Mouse (Mus musculus): ENCODE measurements around the gene Cntn5. TPM values are rescaled to one million over a fixed set of nuclear protein-coding genes. Genes with fewer than 3 reads are reported as not detected.

Gene Cntn5
- polyA plus RNA-seq, 1 experiment from 2014 or later = 3.5 TPM

DNA sequence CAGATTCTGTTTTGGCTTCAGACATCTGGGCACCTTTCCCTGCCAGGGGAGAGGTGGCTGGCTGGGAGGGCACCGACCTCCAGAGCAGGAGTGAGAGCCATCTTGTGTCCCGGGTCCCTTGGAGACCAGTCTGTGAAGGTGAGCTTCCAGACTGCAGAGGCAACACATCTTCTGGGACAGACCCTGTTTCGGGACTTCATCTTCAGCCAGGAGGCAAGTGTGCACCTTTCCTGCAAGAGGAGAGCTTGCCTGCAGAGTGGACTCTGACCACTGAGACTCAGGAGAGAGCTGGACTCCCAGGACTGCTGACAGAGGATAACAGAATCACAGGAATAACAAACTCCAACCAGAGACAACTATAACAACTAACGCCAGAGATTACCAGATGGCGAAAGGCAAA, 1195.9 kb downstream of the Cntn5 start:
- ATAC-seq (ENCODE audit: low FRiP score, low read depth) = no peak
- WGBS = 92% methylated on average over 5 of the region's 5 CpGs
- H3K4me3 ChIP-seq = no peak overlapping the region

DNA sequence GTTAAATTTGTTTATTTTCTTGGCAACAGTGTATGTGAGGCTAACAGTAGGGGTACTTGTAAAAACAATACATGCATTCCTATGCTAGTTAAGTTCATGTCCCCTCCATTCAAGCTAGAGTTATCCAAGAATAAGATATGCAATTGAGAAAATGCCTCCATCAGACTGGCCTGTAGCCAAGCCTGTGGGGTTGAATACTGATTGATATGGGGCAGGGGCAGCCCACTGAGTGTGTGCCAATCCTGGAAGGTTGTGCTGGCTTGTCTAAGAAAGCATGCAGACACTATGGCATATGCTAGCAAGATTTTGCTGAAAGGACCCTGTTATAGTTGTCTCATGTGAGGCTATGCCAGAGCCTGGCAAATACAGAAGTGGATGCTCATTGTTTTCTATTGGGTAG, 1196.8 kb downstream of the Cntn5 start:
- Histone ChIP-seq H3K27me3 (no peaks in the 10 kb centered on the region), H3K4me1 (no peaks in the 10 kb centered on the region), H3K4me3 (no peak overlapping the region), H3K9me3 (no peaks in the 10 kb centered on the region), H3K27ac (replicated peaks) (no peak overlapping the region), H3K36me3 (no peaks in the 10 kb centered on the region), H3K4me2 (replicated peaks) (no peak overlapping the region), H3K9ac (replicated peaks) (no peak overlapping the region)
- ATAC-seq (ENCODE audit: low FRiP score, low read depth) = no peak; the same call in 1 of the 2 replicates

More for the DNA sequence above, 1195.9 kb downstream of the Cntn5 start:
- no peaks in the 10 kb centered on the region for H3K4me1 ChIP-seq
- no peaks in the 10 kb centered on the region for H3K9me3 ChIP-seq
- no peaks in the 10 kb centered on the region for H3K36me3 ChIP-seq
- H3K9ac ChIP-seq (replicated peaks) = no peak overlapping the region
- no peaks in the 10 kb centered on the region for H3K27me3 ChIP-seq
- H3K4me2 ChIP-seq (replicated peaks) = no peak overlapping the region
- H3K27ac ChIP-seq (replicated peaks) = no peak overlapping the region

DNA sequence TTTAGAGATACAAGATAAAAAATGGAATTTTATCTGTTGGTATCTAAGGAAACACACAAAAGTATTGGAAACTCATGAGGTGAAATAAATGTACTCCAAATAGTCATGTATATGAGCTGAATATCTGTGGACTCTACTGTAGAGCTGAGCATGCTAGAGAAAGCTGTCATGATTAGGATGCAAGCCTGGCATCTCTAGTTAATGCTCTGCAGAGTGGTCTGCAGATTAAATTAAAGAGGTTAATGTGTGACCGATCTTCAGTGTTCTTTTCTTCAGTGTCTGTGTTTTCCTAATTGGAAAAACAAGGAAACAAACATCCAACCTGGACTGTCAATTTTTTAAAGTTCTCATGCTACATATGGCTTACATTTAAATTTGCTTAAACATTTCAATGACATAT, 1199.4 kb downstream of the Cntn5 start:
- H3K9ac ChIP-seq (replicated peaks) = no peak overlapping the region
- no peak for ATAC-seq (ENCODE audit: low FRiP score, low read depth)
- H3K4me2 ChIP-seq (replicated peaks) = no peak overlapping the region
- H3K9me3 ChIP-seq = no peaks in the 10 kb centered on the region
- H3K4me1 ChIP-seq = no peaks in the 10 kb centered on the region
- H3K27ac ChIP-seq (replicated peaks) = no peak overlapping the region
- H3K36me3 ChIP-seq = no peaks in the 10 kb centered on the region
- WGBS = 89% methylated on average over 1 of the region's 1 CpGs
- no peaks in the 10 kb centered on the region for H3K27me3 ChIP-seq
- no peak overlapping the region for H3K4me3 ChIP-seq

DNA sequence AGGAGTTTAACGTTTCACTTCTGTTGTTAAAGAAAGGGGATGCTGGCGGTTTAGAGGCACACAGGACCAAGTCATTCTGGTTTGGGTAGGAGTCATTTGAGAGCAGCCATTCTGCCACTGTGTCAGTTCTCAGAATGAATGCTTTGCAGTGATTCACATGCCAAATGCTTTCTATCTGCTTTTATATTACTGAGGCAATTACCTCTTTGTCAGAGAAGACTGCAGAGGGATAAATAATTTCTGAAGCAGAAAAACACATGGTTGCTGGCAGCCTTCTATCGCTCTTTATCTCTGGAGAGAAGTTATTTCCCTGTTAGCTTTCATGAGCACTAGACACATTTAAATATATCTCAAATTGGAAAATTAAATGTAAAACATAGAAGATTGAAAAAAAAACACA, 1207.9 kb downstream of the Cntn5 start:
- Histone ChIP-seq H3K27ac (replicated peaks) (no peak overlapping the region), H3K4me1 (no peaks in the 10 kb centered on the region), H3K9me3 (no peaks in the 10 kb centered on the region), H3K4me3 (no peak overlapping the region), H3K4me2 (replicated peaks) (no peak overlapping the region), H3K36me3 (no peaks in the 10 kb centered on the region), H3K9ac (replicated peaks) (no peak overlapping the region), H3K27me3 (no peaks in the 10 kb centered on the region)
- 78% methylated on average over 3 of the region's 3 CpGs for WGBS
- no peak for ATAC-seq (ENCODE audit: low FRiP score, low read depth)

DNA sequence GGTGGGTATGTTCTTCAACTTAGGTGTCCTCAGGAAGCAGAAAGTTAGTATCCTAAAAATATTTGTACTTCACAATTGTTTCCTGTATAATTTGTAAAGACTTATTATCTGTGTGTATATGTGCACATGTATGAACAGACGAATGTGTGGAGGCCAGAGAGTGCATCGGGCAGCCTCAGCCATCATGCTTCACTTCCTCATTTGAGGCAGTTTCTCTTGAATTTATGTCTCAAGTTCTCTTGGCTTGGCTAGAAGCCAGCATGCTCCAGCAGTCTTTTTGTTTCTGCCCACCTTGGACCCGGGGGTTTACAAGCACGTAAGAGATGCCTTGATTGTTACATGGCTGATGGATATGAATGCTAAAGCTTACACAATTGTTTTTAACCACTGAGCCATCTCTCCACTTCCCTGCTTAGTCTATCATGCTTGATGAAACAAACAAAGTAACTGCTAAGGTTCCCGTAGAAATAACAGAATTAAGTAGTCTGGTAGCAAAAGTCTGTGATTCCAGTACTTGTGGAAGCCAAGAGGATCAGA, 1222.2 kb downstream of the Cntn5 start:
- no peak overlapping the region for H3K9ac ChIP-seq (replicated peaks)
- ATAC-seq (ENCODE audit: low FRiP score, low read depth) = no peak
- WGBS = 46% methylated on average over 5 of the region's 5 CpGs
- no peaks in the 10 kb centered on the region for H3K36me3 ChIP-seq
- H3K9me3 ChIP-seq = no peaks in the 10 kb centered on the region
- no peaks in the 10 kb centered on the region for H3K27me3 ChIP-seq
- H3K27ac ChIP-seq (replicated peaks) = no peak overlapping the region
- no peak overlapping the region for H3K4me3 ChIP-seq
- H3K4me1 ChIP-seq = peaks cover 4% of the 10 kb centered on the region; the same call in 1 of the 2 replicates
- H3K4me2 ChIP-seq (replicated peaks) = no peak overlapping the region

DNA sequence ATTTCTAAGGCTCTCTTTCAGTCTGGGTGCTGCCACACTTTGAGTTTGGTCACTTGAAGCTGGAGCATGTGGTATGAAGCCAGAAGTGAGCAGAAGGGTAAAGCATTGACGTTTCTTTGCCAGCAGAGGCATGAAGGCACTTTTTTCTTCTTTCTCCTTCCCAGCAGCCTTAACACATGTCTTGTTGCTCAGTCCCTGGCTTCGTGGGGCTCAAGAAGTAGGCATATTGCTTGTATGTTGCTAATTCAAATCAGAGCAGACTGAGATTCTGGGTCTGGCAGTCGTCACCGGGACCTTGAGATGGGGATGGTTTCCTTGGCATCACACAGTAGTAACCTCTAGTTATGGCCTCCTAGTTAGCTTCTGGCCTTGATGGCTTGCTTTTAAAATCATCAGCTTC, 1228.5 kb downstream of the Cntn5 start:
- Histone ChIP-seq H3K27me3 (no peaks in the 10 kb centered on the region), H3K36me3 (no peaks in the 10 kb centered on the region), H3K9me3 (no peaks in the 10 kb centered on the region), H3K4me3 (no peak overlapping the region), H3K4me1 (peaks cover 2% of the 10 kb centered on the region; the same call in 1 of the 2 replicates), H3K9ac (replicated peaks) (no peak overlapping the region), H3K4me2 (replicated peaks) (no peak overlapping the region), H3K27ac (replicated peaks) (no peak overlapping the region)
- no peak for ATAC-seq (ENCODE audit: low FRiP score, low read depth)
- WGBS = 83% methylated on average over 4 of the region's 4 CpGs

DNA sequence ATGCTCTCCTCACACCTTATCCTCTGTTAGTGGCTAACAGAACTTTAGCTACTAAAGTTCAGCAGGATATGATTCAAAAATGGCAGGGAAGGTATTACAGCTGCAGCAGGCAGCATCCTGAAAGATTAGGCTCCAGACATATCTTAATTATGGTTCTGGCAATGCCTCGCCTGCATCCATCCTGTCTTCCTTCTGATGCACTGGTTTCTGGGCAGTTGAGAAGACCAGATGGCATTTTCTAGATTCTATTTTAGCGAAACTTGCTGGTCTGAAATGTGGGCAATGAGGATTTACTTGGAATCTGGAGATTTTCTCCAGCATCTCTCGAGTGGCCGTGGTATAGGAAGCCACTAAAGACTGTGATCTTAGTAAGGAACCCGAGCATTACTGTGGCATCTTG, 1230.0 kb downstream of the Cntn5 start:
- H3K4me2 ChIP-seq (replicated peaks) = no peak overlapping the region
- 90% methylated on average over 5 of the region's 5 CpGs for WGBS
- no peaks in the 10 kb centered on the region for H3K27me3 ChIP-seq
- no peak overlapping the region for H3K27ac ChIP-seq (replicated peaks)
- H3K36me3 ChIP-seq = no peaks in the 10 kb centered on the region
- H3K9ac ChIP-seq (replicated peaks) = no peak overlapping the region
- no peaks in the 10 kb centered on the region for H3K9me3 ChIP-seq
- ATAC-seq (ENCODE audit: low FRiP score, low read depth) = no peak
- peaks cover 2% of the 10 kb centered on the region; the same call in 1 of the 2 replicates for H3K4me1 ChIP-seq
- no peak overlapping the region for H3K4me3 ChIP-seq

DNA sequence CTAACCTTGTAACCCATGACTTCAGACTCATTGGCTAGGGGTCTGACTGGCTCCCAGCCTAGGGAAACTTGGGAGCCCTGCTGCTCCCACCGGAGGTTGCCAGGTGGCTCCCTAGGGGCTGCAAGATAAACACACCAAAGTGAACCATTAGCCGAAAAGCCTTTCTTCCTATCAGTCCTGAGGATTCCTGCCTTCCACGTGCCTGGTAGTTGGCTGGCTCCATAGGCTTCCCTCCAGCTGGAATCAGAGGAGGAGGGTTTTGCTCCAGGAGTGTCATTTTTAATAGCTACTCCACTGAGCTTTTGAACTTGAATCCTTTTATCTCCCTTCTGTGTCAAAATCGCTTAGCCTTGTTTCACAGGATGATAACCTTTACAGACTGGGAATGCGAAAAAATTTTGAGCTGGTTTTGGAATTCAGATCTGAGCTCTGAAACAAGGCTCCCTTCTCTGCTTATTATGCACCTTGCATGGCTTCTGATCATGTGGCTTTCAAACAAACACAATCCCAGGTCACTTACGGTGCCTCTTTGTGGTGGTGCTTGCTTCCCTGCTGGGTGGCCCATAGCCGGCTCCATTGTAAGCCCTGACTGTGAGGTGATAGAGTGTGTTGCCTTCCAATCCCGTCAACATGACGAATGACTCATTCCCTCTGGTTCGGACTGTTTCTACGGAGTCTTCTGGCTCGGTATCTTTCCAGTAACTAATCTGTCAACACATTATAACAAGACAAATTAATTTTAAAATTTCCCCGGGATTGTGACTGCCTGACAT, 1231.1 kb downstream of the Cntn5 start:
- no peak overlapping the region for H3K4me3 ChIP-seq
- peaks cover 2% of the 10 kb centered on the region; the same call in 1 of the 2 replicates for H3K4me1 ChIP-seq
- no peak overlapping the region for H3K4me2 ChIP-seq (replicated peaks)
- no peaks in the 10 kb centered on the region for H3K9me3 ChIP-seq
- no peak overlapping the region for H3K27ac ChIP-seq (replicated peaks)
- H3K36me3 ChIP-seq = no peaks in the 10 kb centered on the region
- peak; percentile 50; the same call in 1 of the 2 replicates for ATAC-seq (ENCODE audit: low FRiP score, low read depth)
- H3K9ac ChIP-seq (replicated peaks) = no peak overlapping the region
- 14% methylated on average over 13 of the region's 13 CpGs for WGBS
- no peaks in the 10 kb centered on the region for H3K27me3 ChIP-seq

DNA sequence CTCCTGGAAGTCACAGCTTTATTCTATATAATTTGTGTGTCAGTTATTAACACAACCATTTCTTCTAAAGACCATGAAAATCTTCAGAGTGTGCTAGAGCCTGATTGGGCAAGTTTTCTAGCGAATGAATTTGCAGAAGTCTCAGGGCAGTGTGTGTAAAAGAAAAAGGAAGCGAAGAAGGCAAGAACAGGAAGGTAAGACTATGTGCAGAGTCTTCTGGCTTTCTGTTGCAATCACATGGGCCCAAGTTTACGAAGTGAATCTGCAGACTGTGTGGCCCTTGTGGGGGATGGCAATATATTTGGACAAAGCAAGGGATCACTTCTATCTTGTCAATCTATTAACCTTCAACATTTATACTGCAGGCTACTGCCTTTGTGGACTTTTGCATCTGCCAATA, 1251.1 kb downstream of the Cntn5 start:
- Histone ChIP-seq H3K4me3 (no peak overlapping the region), H3K4me2 (replicated peaks) (no peak overlapping the region), H3K27ac (replicated peaks) (no peak overlapping the region), H3K27me3 (no peaks in the 10 kb centered on the region), H3K4me1 (no peaks in the 10 kb centered on the region), H3K36me3 (no peaks in the 10 kb centered on the region), H3K9me3 (no peaks in the 10 kb centered on the region), H3K9ac (replicated peaks) (no peak overlapping the region)
- no peak for ATAC-seq (ENCODE audit: low FRiP score, low read depth)
- 95% methylated on average over 3 of the region's 3 CpGs for WGBS

DNA sequence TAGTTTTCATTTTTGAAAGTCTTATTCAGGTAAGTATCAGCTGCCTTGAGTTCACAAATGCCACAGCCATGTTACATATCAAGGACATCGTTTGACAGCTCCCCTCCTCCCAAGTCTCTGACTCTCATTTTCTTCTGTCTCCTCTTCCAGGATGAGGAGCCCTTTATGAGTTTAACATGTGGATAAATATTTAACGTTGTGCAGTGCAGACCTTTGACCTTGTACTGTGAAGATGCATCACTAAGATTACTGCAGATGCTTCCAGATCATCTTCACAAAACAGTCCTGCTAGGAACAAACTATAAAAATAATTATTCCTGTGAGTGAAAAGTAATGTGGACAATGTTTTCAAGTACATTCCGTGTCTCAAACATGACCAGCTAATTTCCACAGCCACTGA, 1257.2 kb downstream of the Cntn5 start:
- no peak for ATAC-seq (ENCODE audit: low FRiP score, low read depth)
- no peak overlapping the region for H3K27ac ChIP-seq (replicated peaks)

DNA sequence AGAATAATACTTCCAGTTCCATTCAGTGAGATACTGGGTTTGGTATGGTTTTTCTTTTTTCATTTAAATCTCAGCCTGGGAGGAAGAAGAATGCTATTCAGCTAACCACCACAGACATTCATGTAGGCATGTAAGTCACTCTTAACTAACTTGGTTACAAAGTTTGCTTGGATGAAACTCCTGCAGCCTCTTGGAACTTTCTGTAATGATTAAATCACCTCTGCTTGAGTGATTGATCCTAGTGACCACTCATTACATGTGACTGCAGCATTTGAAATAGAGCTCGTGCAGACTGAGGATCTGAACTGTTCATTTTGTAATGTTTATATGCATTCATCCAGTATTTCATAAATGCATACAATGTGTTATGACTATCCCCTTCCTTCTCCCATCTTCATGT, 1258.3 kb downstream of the Cntn5 start:
- Histone ChIP-seq H3K9me3 (no peaks in the 10 kb centered on the region), H3K4me3 (no peak overlapping the region), H3K9ac (replicated peaks) (no peak overlapping the region), H3K27me3 (no peaks in the 10 kb centered on the region), H3K27ac (replicated peaks) (no peak overlapping the region), H3K4me1 (no peaks in the 10 kb centered on the region), H3K4me2 (replicated peaks) (no peak overlapping the region), H3K36me3 (no peaks in the 10 kb centered on the region)
- WGBS = 84% methylated on average over 1 of the region's 1 CpGs
- ATAC-seq (ENCODE audit: low FRiP score, low read depth) = no peak

More for the DNA sequence above, 1257.2 kb downstream of the Cntn5 start:
- 80% methylated on average over 3 of the region's 3 CpGs for WGBS
- Histone ChIP-seq H3K4me1 (no peaks in the 10 kb centered on the region), H3K9me3 (no peaks in the 10 kb centered on the region), H3K36me3 (no peaks in the 10 kb centered on the region), H3K9ac (replicated peaks) (no peak overlapping the region), H3K27me3 (no peaks in the 10 kb centered on the region), H3K4me3 (no peak overlapping the region), H3K4me2 (replicated peaks) (no peak overlapping the region)
